Mouse (Mus musculus) hindbrain, embryonic 12.5 days (tissue): Measurements from ENCODE around the gene Cfh. TPM values are rescaled to one million over a fixed set of nuclear protein-coding genes. Genes with fewer than 3 reads are reported as not detected.

Source experiments
- polyA plus RNA-seq: library from polyadenylated mRNA; unstranded; fragments of >200 nt; fragmentation: Nextera tagmentation; extraction: Ambion mirVana; gene quantifications from 2 replicates; pipeline ENCODE4 v1.2.1, GENCODE M21; 2016

Gene Cfh
- polyA plus RNA-seq, 1 experiment from 2014 or later, result 4.8 TPM

Other genes with a start within 250 kb of the Cfh start
- gene Kcnt2, start 62.4 kb upstream of the Cfh start, polyA plus RNA-seq, result 1.9 and 2.5 TPM in 2 replicates